Mouse (Mus musculus) embryonic facial prominence, embryonic 15.5 days (tissue): ENCODE results near the gene Usp19. TPM values are rescaled to one million over a fixed set of nuclear protein-coding genes. Genes with fewer than 3 reads are reported as not detected.
A peak's percentile ranks its signal among the peaks of the same experiment; 100 is the strongest.

Experiments used
- ATAC-seq: fragments of 200-750 bp; cut with Nextera tagmentation; 2 replicates; pipeline ENCODE4 v1.8.0; 2017; ENCODE audit warnings: low read depth, moderate TSS enrichment; ENCODE audit not compliant: insufficient number of reproducible peaks, low FRiP score, low TSS enrichment
- H3K27ac ChIP-seq: fragments of 300-500 bp; sonication (generic); replicated peaks from 2 replicates; pipeline ENCODE4 v1.5.1; 2015; ENCODE audit warnings: mild to moderate bottlenecking, inconsistent platforms
- H3K27me3 ChIP-seq: fragments of 300-500 bp; sonication (generic); 2 replicates; pipeline ENCODE4 v1.6.1; 2015; ENCODE audit warnings: inconsistent platforms
- H3K36me3 ChIP-seq: fragments of 300-500 bp; sonication (generic); 2 replicates; pipeline ENCODE4 v1.6.1; 2015; ENCODE audit warnings: mild to moderate bottlenecking, inconsistent platforms
- H3K4me1 ChIP-seq: fragments of 300-500 bp; sonication (generic); 2 replicates; pipeline ENCODE4 v1.6.1; 2015; ENCODE audit warnings: inconsistent platforms
- H3K4me2 ChIP-seq: fragments of 300-500 bp; sonication (generic); replicated peaks from 2 replicates; pipeline ENCODE4 v1.6.1; 2015; ENCODE audit warnings: mild to moderate bottlenecking, inconsistent platforms
- H3K4me3 ChIP-seq: fragments of 300-500 bp; sonication (generic); replicated peaks from 2 replicates; pipeline ENCODE4 v1.5.1; 2015; ENCODE audit warnings: mild to moderate bottlenecking, inconsistent platforms
- H3K9ac ChIP-seq: fragments of 300-500 bp; sonication (generic); 2 replicates; pipeline ENCODE4 v1.6.1; 2015; ENCODE audit warnings: inconsistent platforms
- H3K9me3 ChIP-seq: fragments of 300-500 bp; sonication (generic); replicated peaks from 2 replicates; pipeline ENCODE4 v1.6.1; 2016; ENCODE audit warnings: inconsistent platforms
- WGBS: fragments of 180-500 bp; shearing (Covaris S2); methylation state at CpG from one replicate; pipeline ENCODE4 v1.1.7; 2015; 5-methylcytosine and 5-hydroxymethylcytosine counted together
- polyA plus RNA-seq: library from polyadenylated mRNA; unstranded; fragments of >200 nt; fragmentation: Nextera tagmentation; extraction: Ambion mirVana; gene quantifications from 2 replicates; pipeline ENCODE4 v1.2.1, GENCODE M21; 2015

Gene Usp19
- polyA plus RNA-seq, 1 experiment from 2014 or later = 75.4 TPM

DNA sequence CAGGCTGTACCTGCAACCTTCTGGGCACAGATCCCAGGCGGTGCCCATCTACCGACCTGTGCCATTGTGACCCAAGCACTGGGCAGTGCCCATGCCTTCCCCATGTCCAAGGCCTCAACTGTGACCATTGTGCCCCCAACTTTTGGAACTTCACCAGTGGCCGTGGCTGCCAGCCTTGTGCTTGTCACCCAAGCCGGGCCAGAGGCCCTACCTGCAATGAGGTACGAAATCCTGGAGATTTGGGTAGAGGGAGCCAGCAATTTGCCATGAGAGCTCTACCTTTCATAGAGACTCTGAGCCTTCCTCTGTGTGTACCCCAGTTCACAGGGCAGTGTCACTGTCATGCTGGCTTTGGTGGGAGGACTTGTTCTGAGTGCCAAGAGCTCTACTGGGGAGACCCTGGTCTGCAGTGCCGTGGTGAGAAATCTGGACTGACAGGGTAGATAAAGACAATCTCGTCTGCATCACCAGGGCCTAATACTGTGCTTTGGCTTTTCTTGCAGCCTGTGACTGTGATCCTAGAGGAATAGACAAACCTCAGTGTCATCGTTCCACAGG lies 3.4 kb upstream of the Usp19 start:
- no peaks in the 10 kb centered on the region for H3K9me3 ChIP-seq
- H3K4me1 ChIP-seq = peaks cover 17% of the 10 kb centered on the region
- H3K27ac ChIP-seq = no peak overlapping the region
- H3K9ac ChIP-seq = no peak overlapping the region
- H3K36me3 ChIP-seq = peaks cover 76% of the 10 kb centered on the region
- ATAC-seq = no peak
- H3K4me2 ChIP-seq = no peak overlapping the region
- no peaks in the 10 kb centered on the region for H3K27me3 ChIP-seq
- WGBS = 92% methylated on average over 8 of the region's 8 CpGs
- no peak overlapping the region for H3K4me3 ChIP-seq

DNA sequence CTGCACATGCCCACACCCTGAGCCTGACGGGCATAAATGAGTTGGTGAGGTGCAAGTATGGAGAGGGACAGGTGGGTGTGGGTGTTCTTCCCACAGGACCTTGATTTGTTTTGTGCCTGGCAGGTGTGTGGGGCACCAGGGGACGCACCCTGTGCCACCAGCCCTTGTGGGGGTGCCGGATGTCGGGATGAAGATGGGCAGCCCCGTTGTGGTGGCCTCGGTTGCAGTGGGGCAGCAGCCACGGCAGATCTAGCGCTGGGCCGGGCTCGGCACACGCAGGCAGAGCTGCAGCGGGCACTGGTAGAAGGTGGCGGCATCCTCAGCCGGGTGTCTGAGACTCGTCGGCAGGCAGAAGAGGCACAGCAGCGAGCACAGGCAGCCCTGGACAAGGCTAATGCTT lies 2.0 kb upstream of the Usp19 start:
- peaks cover 21% of the 10 kb centered on the region for H3K4me1 ChIP-seq
- H3K27ac ChIP-seq = no peak overlapping the region
- no peak overlapping the region for H3K4me3 ChIP-seq
- ATAC-seq = no peak
- H3K9me3 ChIP-seq = no peaks in the 10 kb centered on the region
- H3K9ac ChIP-seq = no peak overlapping the region
- WGBS = 92% methylated on average over 17 of the region's 17 CpGs
- no peaks in the 10 kb centered on the region for H3K27me3 ChIP-seq
- no peak overlapping the region for H3K4me2 ChIP-seq
- peaks cover 76% of the 10 kb centered on the region for H3K36me3 ChIP-seq

DNA sequence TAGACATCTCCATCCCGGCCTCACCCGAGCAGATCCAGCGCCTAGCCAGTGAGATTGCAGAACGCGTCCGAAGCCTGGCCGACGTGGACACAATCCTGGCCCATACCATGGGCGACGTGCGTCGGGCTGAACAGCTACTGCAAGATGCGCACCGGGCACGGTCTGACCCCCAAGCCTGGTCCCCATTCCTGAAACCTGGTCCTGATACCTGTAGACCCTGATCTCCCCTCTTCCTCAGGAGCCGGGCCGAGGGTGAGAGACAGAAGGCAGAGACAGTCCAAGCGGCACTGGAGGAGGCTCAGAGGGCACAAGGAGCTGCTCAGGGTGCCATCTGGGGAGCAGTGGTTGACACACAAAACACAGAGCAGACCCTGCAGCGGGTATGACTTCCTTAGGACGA lies 1.2 kb upstream of the Usp19 start:
- H3K4me3 ChIP-seq = no peak overlapping the region
- H3K4me2 ChIP-seq = no peak overlapping the region
- no peaks in the 10 kb centered on the region for H3K9me3 ChIP-seq
- peaks cover 21% of the 10 kb centered on the region for H3K4me1 ChIP-seq
- H3K36me3 ChIP-seq = peaks cover 76% of the 10 kb centered on the region
- no peaks in the 10 kb centered on the region for H3K27me3 ChIP-seq
- H3K9ac ChIP-seq = no peak overlapping the region
- ATAC-seq = no peak
- H3K27ac ChIP-seq = no peak overlapping the region
- WGBS = 95% methylated on average over 20 of the region's 20 CpGs

GRCm38 (mm10) chr9:108489702-108490558 lies 472 bp upstream of the Usp19 start:
- peak overlapping the region; percentile 98 for H3K27ac ChIP-seq
- peak overlapping the region; percentile 96 for H3K4me3 ChIP-seq
- H3K27me3 ChIP-seq = no peaks in the 10 kb centered on the region
- H3K36me3 ChIP-seq = peaks cover 78% of the 10 kb centered on the region
- H3K4me1 ChIP-seq = peaks cover 21% of the 10 kb centered on the region
- peak overlapping the region; percentile 77 for H3K4me2 ChIP-seq
- whole genome bisulfite sequencing = 60% methylated on average over 26 of the region's 26 CpGs
- no peaks in the 10 kb centered on the region for H3K9me3 ChIP-seq
- peak; percentile 35 for ATAC-seq
- H3K9ac ChIP-seq = 0 out of 2 replicates have a peak overlapping the region, but pooled peaks have one; percentile 7

DNA sequence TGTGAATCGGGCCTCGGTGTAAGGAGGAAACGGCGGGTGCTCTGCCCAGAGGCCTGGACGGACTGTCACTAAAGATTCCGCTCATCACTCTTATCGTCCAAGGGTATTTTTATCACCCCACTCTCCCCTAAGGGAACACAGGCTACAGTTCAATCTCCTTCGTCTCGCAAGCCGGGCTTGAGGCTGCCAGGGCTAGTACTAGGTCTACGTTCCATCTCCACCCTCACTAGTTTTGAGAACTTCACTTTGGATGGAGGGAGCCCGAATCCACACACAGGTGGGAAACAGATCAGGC lies 831 bp downstream of the Usp19 start:
- peak overlapping the region; percentile 96 for H3K4me3 ChIP-seq
- peaks cover 77% of the 10 kb centered on the region for H3K36me3 ChIP-seq
- H3K9me3 ChIP-seq = no peaks in the 10 kb centered on the region
- 6% methylated on average over 12 of the region's 12 CpGs for WGBS
- H3K4me1 ChIP-seq = peaks cover 21% of the 10 kb centered on the region
- peak overlapping the region; percentile 77 for H3K4me2 ChIP-seq
- no peaks in the 10 kb centered on the region for H3K27me3 ChIP-seq
- peak overlapping the region; percentile 98 for H3K9ac ChIP-seq
- ATAC-seq = no peak
- H3K27ac ChIP-seq = peak overlapping the region; percentile 98

DNA sequence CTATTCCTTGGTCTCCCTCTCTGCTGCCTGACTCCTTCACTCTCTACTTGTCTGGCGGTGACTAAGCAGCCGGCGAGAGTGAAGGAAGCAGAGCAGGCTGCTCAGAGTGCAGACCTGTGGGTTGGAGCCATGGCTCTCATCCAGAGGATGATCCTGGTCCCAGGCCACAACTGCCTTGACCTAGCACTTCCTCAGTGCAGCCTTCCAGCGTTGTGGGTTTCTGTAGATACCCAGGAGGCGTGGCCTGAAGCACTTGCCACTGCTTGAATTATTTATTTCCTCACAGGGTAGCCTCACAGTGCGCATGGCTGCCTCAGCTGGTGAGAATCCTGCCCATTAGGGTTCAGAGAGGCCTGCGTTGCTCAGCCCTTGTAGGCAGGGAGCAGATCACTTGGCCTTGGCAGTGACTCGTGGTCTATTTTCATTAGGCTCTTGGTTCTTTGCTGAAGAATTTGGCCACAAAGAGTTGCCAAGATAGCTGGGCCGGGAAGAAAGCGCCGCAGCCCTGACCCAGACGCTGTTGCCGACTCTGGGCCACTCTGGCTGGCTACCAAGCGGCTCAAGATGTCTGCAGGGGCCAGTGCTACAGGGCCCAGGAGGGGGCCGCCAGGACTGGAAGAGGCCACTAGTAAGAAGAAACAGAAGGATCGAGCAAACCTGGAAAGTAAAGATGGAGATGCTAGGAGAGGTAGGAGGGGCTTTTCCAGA lies 1.8 kb downstream of the Usp19 start:
- H3K27me3 ChIP-seq = no peaks in the 10 kb centered on the region
- H3K4me1 ChIP-seq = peaks cover 21% of the 10 kb centered on the region
- H3K9me3 ChIP-seq = no peaks in the 10 kb centered on the region
- peak overlapping the region; percentile 56 for H3K27ac ChIP-seq
- WGBS = 84% methylated on average over 16 of the region's 16 CpGs
- ATAC-seq = no peak
- peak overlapping the region; percentile 77 for H3K4me2 ChIP-seq
- H3K4me3 ChIP-seq = peak overlapping the region; percentile 96
- H3K36me3 ChIP-seq = peaks cover 77% of the 10 kb centered on the region
- H3K9ac ChIP-seq = peak overlapping the region; percentile 98

DNA sequence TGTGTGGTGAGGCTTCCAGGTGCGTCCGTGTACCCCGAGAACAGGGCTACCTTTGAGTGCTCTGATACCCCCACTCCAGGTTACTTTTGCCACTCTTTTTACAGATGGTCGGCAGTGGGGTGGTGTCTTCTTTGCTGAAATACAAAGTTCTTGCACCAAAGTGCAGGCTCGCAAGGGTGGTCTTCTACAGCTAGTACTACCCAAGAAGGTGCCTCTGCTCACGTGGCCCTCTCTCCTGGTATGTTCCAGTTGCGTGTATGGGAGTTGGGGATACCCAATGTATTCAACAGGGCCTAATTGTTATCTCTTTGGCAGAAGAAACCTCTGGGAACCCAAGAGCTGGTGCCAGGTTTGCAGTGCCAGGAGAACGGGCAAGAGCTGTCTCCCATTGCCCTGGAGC lies 2.8 kb downstream of the Usp19 start:
- peaks cover 21% of the 10 kb centered on the region for H3K4me1 ChIP-seq
- no peak overlapping the region for H3K27ac ChIP-seq
- H3K4me3 ChIP-seq = no peak overlapping the region
- no peaks in the 10 kb centered on the region for H3K27me3 ChIP-seq
- no peak for ATAC-seq
- no peak overlapping the region for H3K9ac ChIP-seq
- H3K36me3 ChIP-seq = peaks cover 77% of the 10 kb centered on the region
- WGBS = 98% methylated on average over 8 of the region's 8 CpGs
- no peak overlapping the region for H3K4me2 ChIP-seq
- no peaks in the 10 kb centered on the region for H3K9me3 ChIP-seq

DNA sequence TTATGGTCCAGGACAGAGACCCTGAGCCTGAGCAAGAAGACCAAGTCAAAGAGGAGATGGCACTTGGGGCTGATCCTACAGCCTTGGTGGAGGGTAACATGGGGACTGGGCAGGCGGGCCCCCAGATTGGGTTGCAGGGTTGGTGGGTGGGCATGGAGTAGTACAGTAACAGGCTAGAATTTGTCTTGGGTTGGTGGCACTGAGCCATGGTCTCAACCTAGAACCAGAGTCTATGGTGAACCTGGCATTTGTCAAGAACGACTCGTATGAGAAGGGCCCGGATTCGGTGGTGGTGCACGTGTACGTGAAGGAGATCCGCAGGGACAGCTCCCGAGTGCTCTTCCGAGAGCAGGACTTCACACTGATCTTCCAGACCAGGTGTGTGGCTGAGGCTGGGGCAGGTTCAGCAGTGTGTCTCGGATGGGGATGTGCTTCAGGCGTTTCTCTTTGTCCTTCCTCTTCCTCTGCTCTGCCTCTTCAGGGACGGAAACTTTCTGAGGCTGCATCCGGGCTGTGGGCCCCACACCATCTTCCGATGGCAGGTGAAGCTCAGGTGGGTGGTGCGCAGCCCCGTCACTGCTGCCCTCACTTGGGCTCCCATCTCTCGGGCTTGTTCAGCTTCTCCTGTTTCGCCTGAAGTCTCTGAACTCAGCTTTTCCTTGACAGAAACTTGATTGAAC lies 3.9 kb downstream of the Usp19 start:
- Histone ChIP-seq H3K4me2 (no peak overlapping the region), H3K36me3 (peaks cover 77% of the 10 kb centered on the region), H3K27me3 (no peaks in the 10 kb centered on the region), H3K4me3 (no peak overlapping the region), H3K9ac (no peak overlapping the region), H3K4me1 (peaks cover 21% of the 10 kb centered on the region), H3K27ac (no peak overlapping the region), H3K9me3 (no peaks in the 10 kb centered on the region)
- ATAC-seq = no peak
- 89% methylated on average over 19 of the region's 19 CpGs for WGBS

DNA sequence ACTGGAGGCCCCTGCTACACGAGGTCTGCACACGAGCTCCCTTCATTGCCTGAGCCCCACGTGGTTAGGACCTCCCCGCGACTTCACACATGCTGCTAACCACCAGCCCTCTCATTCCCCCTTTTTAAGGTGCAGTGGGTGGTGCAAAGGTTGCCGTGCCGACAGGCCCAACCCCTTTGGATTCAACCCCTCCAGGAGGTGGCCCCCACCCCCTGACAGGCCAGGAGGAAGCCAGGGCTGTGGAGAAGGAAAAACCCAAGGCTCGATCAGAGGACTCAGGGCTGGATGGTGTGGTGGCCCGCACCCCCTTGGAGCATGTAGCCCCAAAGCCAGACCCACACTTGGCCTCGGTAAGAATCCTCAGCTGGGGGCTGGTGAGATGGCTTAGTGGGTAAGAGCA lies 4.5 kb downstream of the Usp19 start:
- Histone ChIP-seq H3K27ac (no peak overlapping the region), H3K27me3 (no peaks in the 10 kb centered on the region), H3K4me1 (peaks cover 20% of the 10 kb centered on the region), H3K9me3 (no peaks in the 10 kb centered on the region), H3K9ac (no peak overlapping the region), H3K36me3 (peaks cover 78% of the 10 kb centered on the region), H3K4me3 (no peak overlapping the region), H3K4me2 (no peak overlapping the region)
- 78% methylated on average over 10 of the region's 10 CpGs for WGBS
- no peak for ATAC-seq

- H3K4me2 ChIP-seq = no peak overlapping the region
- H3K4me1 ChIP-seq = no peaks in the 10 kb centered on the region
- WGBS = 93% methylated on average over 7 of the region's 7 CpGs
These were observed 8.8 kb downstream of the Usp19 start for GRCm38 (mm10) chr9:108499231-108499630.

DNA sequence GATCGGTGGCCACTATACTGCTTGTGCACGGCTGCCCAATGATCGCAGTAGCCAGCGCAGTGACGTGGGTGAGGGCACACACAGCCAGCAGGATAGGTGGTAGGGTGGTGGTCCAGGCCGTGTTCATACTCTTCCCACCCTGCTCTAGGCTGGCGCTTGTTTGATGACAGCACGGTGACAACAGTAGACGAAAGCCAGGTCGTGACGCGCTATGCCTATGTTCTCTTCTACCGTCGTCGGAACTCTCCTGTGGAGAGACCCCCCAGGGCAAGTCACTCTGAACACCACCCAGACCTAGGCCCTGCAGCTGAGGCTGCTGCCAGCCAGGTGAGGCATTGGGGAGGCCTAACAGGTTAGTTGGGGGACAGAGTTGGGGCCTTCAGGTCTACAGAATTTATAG lies 9.5 kb downstream of the Usp19 start:
- peaks cover 87% of the 10 kb centered on the region for H3K36me3 ChIP-seq
- no peak overlapping the region for H3K27ac ChIP-seq
- H3K9me3 ChIP-seq = no peaks in the 10 kb centered on the region
- H3K4me1 ChIP-seq = no peaks in the 10 kb centered on the region
- WGBS = 91% methylated on average over 15 of the region's 15 CpGs
- H3K4me2 ChIP-seq = no peak overlapping the region
- no peak overlapping the region for H3K4me3 ChIP-seq
- no peak overlapping the region for H3K9ac ChIP-seq
- no peaks in the 10 kb centered on the region for H3K27me3 ChIP-seq
- no peak for ATAC-seq

More at GRCm38 (mm10) chr9:108499231-108499630, 8.8 kb downstream of the Usp19 start:
- H3K27ac ChIP-seq = no peak overlapping the region
- H3K36me3 ChIP-seq = peaks cover 94% of the 10 kb centered on the region
- no peaks in the 10 kb centered on the region for H3K27me3 ChIP-seq
- H3K9ac ChIP-seq = no peak overlapping the region
- no peak for ATAC-seq
- no peak overlapping the region for H3K4me3 ChIP-seq
- H3K9me3 ChIP-seq = no peaks in the 10 kb centered on the region
